Mouse (Mus musculus) heart, embryonic 11.5 days (tissue): ENCODE results near the gene Traf3. TPM values are rescaled to one million over a fixed set of nuclear protein-coding genes. Genes with fewer than 3 reads are reported as not detected.
A peak's percentile ranks its signal among the peaks of the same experiment; 100 is the strongest.

ENCODE experiments used
- ATAC-seq: fragments of 200-750 bp; cut with Nextera tagmentation; replicated peaks from 2 replicates; pipeline ENCODE4 v1.8.0; 2017; ENCODE audit warnings: moderate library complexity; ENCODE audit not compliant: insufficient number of reproducible peaks, low FRiP score, low TSS enrichment
- H3K27ac ChIP-seq: fragments of 300-500 bp; sonication (generic); 2 replicates; pipeline ENCODE4 v1.5.1; 2014; ENCODE audit warnings: mild to moderate bottlenecking, low read depth, low read length
- H3K27me3 ChIP-seq: fragments of 300-500 bp; sonication (generic); 2 replicates; pipeline ENCODE4 v1.6.1; 2014; ENCODE audit warnings: mild to moderate bottlenecking, low read length, mixed read lengths; ENCODE audit not compliant: control insufficient read depth, insufficient read depth
- H3K36me3 ChIP-seq: fragments of 300-500 bp; sonication (generic); 2 replicates; pipeline ENCODE4 v1.6.1; 2014; ENCODE audit warnings: mild to moderate bottlenecking, low read length, moderate library complexity, mixed read lengths; ENCODE audit not compliant: control insufficient read depth, insufficient read depth
- H3K4me1 ChIP-seq: fragments of 300-500 bp; sonication (generic); 2 replicates; pipeline ENCODE4 v1.6.1; 2014; ENCODE audit warnings: low read length; ENCODE audit not compliant: control insufficient read depth, insufficient read depth
- H3K4me2 ChIP-seq: fragments of 300-500 bp; sonication (generic); 2 replicates; pipeline ENCODE4 v1.6.1; 2014; ENCODE audit warnings: mild to moderate bottlenecking, moderate library complexity
- H3K4me3 ChIP-seq: fragments of 300-500 bp; sonication (generic); 2 replicates; pipeline ENCODE4 v1.5.1; 2014; ENCODE audit warnings: low read depth, low read length
- H3K9ac ChIP-seq: fragments of 300-500 bp; sonication (generic); 2 replicates; pipeline ENCODE4 v1.6.1; 2014; ENCODE audit warnings: mild to moderate bottlenecking, low read depth, low read length, moderate library complexity
- H3K9me3 ChIP-seq: fragments of 300-500 bp; sonication (generic); replicated peaks from 2 replicates; pipeline ENCODE4 v1.6.1; 2016; ENCODE audit warnings: low read length; ENCODE audit not compliant: control insufficient read depth
- WGBS: fragments of 180-500 bp; shearing (Covaris S2); extraction: QIAGEN DNeasy Blood & Tissue Kit; methylation state at CpG from one replicate; pipeline ENCODE4 v1.1.7; 2014; ENCODE audit not compliant: insufficient replicate concordance; 5-methylcytosine and 5-hydroxymethylcytosine counted together
- polyA plus RNA-seq: library from polyadenylated mRNA; unstranded; fragments of >200 nt; fragmentation: Nextera tagmentation; extraction: Ambion mirVana; gene quantifications from 2 replicates; pipeline ENCODE4 v1.2.1, GENCODE M21; 2014

Gene Traf3
- polyA plus RNA-seq, 1 experiment from 2014 or later = 6.9 TPM

- no peak for ATAC-seq
- Histone ChIP-seq H3K27ac (no peak overlapping the region), H3K4me3 (no peak overlapping the region), H3K9me3 (no peaks in the 10 kb centered on the region), H3K36me3 (no peaks in the 10 kb centered on the region), H3K9ac (no peak overlapping the region), H3K4me2 (no peak overlapping the region), H3K4me1 (peaks cover 10% of the 10 kb centered on the region; the same call in 1 of the 2 replicates), H3K27me3 (no peaks in the 10 kb centered on the region)
- 74% methylated on average over 5 of the region's 5 CpGs for WGBS
Observed at GRCm38 (mm10) chr12:111181848-111182247, 15.7 kb downstream of the Traf3 start.

GRCm38 (mm10) chr12:111182378-111182777, 16.2 kb downstream of the Traf3 start:
- 91% methylated on average over 6 of the region's 6 CpGs for WGBS
- no peak overlapping the region for H3K4me3 ChIP-seq
- no peak overlapping the region for H3K27ac ChIP-seq
- no peaks in the 10 kb centered on the region for H3K27me3 ChIP-seq
- H3K36me3 ChIP-seq = no peaks in the 10 kb centered on the region
- H3K9me3 ChIP-seq = no peaks in the 10 kb centered on the region
- no peak overlapping the region for H3K9ac ChIP-seq
- peaks cover 11% of the 10 kb centered on the region; the same call in 1 of the 2 replicates for H3K4me1 ChIP-seq
- H3K4me2 ChIP-seq = no peak overlapping the region
- no peak for ATAC-seq

GRCm38 (mm10) chr12:111184476-111184875, 18.3 kb downstream of the Traf3 start, which contains the start of gene 4930595D18Rik:
TSS of gene 4930595D18Rik (minus strand) at chr12:111184491.
- 0 out of 2 replicates have a peak, but pooled peaks have one; percentile 14 for ATAC-seq
- Histone ChIP-seq H3K9ac (no peak within 1 kb of the TSS), H3K27me3 (no peaks in the 10 kb centered on the region), H3K36me3 (no peaks in the 10 kb centered on the region), H3K4me3 (no peak within 1 kb of the TSS), H3K4me2 (no peak within 1 kb of the TSS), H3K9me3 (no peaks in the 10 kb centered on the region), H3K27ac (no peak within 1 kb of the TSS), H3K4me1 (peaks cover 11% of the 10 kb centered on the region; the same call in 1 of the 2 replicates)
- WGBS = 53% methylated on average over 5 of the region's 5 CpGs

GRCm38 (mm10) chr12:111186986-111187385, 20.8 kb downstream of the Traf3 start:
- Histone ChIP-seq H3K27me3 (no peaks in the 10 kb centered on the region), H3K9ac (no peak overlapping the region), H3K27ac (no peak overlapping the region), H3K9me3 (no peaks in the 10 kb centered on the region), H3K4me1 (peaks cover 11% of the 10 kb centered on the region; the same call in 1 of the 2 replicates), H3K4me3 (no peak overlapping the region), H3K36me3 (no peaks in the 10 kb centered on the region), H3K4me2 (no peak overlapping the region)
- ATAC-seq = no peak
- 74% methylated on average over 3 of the region's 3 CpGs for WGBS

- 85% methylated on average over 4 of the region's 4 CpGs for WGBS
- peaks cover 14% of the 10 kb centered on the region; the same call in 1 of the 2 replicates for H3K4me1 ChIP-seq
- H3K4me2 ChIP-seq = no peak overlapping the region
- no peaks in the 10 kb centered on the region for H3K36me3 ChIP-seq
- H3K9me3 ChIP-seq = no peaks in the 10 kb centered on the region
- no peak for ATAC-seq
- no peak overlapping the region for H3K4me3 ChIP-seq
- no peaks in the 10 kb centered on the region for H3K27me3 ChIP-seq
- H3K27ac ChIP-seq = no peak overlapping the region
- no peak overlapping the region for H3K9ac ChIP-seq
Observed at GRCm38 (mm10) chr12:111188295-111188694, 22.1 kb downstream of the Traf3 start.

GRCm38 (mm10) chr12:111190355-111190754, 24.2 kb downstream of the Traf3 start:
- Histone ChIP-seq H3K9ac (no peak overlapping the region), H3K27me3 (no peaks in the 10 kb centered on the region), H3K36me3 (no peaks in the 10 kb centered on the region), H3K27ac (no peak overlapping the region), H3K9me3 (no peaks in the 10 kb centered on the region), H3K4me3 (no peak overlapping the region), H3K4me2 (no peak overlapping the region), H3K4me1 (0 out of 2 replicates have a peak, but pooled peaks cover 8% of the 10 kb centered on the region)
- no peak for ATAC-seq
- WGBS = 85% methylated on average over 5 of the region's 5 CpGs

- WGBS = 82% methylated on average over 2 of the region's 2 CpGs
- H3K27me3 ChIP-seq = no peaks in the 10 kb centered on the region
- 0 out of 2 replicates have a peak, but pooled peaks cover 8% of the 10 kb centered on the region for H3K4me1 ChIP-seq
- no peak for ATAC-seq
- H3K4me3 ChIP-seq = no peak overlapping the region
- no peak overlapping the region for H3K27ac ChIP-seq
- H3K9ac ChIP-seq = no peak overlapping the region
- H3K4me2 ChIP-seq = no peak overlapping the region
- H3K9me3 ChIP-seq = no peaks in the 10 kb centered on the region
- H3K36me3 ChIP-seq = no peaks in the 10 kb centered on the region
Observed at GRCm38 (mm10) chr12:111190891-111191290, 24.7 kb downstream of the Traf3 start.

GRCm38 (mm10) chr12:111192777-111193176, 26.6 kb downstream of the Traf3 start:
- H3K9ac ChIP-seq = no peak overlapping the region
- H3K27me3 ChIP-seq = no peaks in the 10 kb centered on the region
- H3K9me3 ChIP-seq = no peaks in the 10 kb centered on the region
- no peak overlapping the region for H3K27ac ChIP-seq
- H3K36me3 ChIP-seq = no peaks in the 10 kb centered on the region
- 72% methylated on average over 6 of the region's 6 CpGs for WGBS
- 0 out of 2 replicates have a peak, but pooled peaks cover 3% of the 10 kb centered on the region for H3K4me1 ChIP-seq
- no peak overlapping the region for H3K4me2 ChIP-seq
- H3K4me3 ChIP-seq = no peak overlapping the region
- no peak for ATAC-seq

GRCm38 (mm10) chr12:111193331-111193730, 27.2 kb downstream of the Traf3 start:
- Histone ChIP-seq H3K9ac (no peak overlapping the region), H3K9me3 (no peaks in the 10 kb centered on the region), H3K4me3 (no peak overlapping the region), H3K27ac (no peak overlapping the region), H3K4me1 (0 out of 2 replicates have a peak, but pooled peaks cover 3% of the 10 kb centered on the region), H3K4me2 (no peak overlapping the region), H3K36me3 (no peaks in the 10 kb centered on the region), H3K27me3 (no peaks in the 10 kb centered on the region)
- WGBS = 69% methylated on average over 9 of the region's 9 CpGs
- no peak for ATAC-seq
